ENCODE assay signal across 12 mouse cellular contexts in genomic region chr1:52799772-52800171, GRCm38 (mm10). TPM values are rescaled to one million over a fixed set of nuclear protein-coding genes. Genes with fewer than 3 reads are reported as not detected.
DNase-seq lines count a peak whose midpoint lies in the region; ATAC-seq lines count a peak whose summit lies in the region.
"Had no signal": no experiment of that assay in that cellular context is flagged by ENCODE, and none has a peak within 500 bp of the region (broad histone marks: within the 10 kb centered on the region; RNA-seq: fewer than 3 reads in every experiment).

No protein-coding gene starts in this region.

- H3K4me1 ChIP-seq in heart, embryonic 13.5 days = peaks cover 35% of the 10 kb centered on the region
- peaks cover 23% of the 10 kb centered on the region for H3K4me1 ChIP-seq in heart, embryonic 10.5 days
- peaks cover 4% of the 10 kb centered on the region for H3K4me1 ChIP-seq in lung, embryonic 16.5 days (replicated peaks; ENCODE audit: control insufficient read depth, insufficient read depth, low read length)
- peaks cover 11% of the 10 kb centered on the region; the same call in 1 of the 2 replicates for H3K4me1 ChIP-seq in stomach, embryonic 15.5 days
- H3K4me1 ChIP-seq: neural tube, embryonic 12.5 days had no signal

- peak overlapping the region; percentile 47; the same call in 1 of the 2 replicates for H3K9ac ChIP-seq in heart, embryonic 13.5 days
- H3K9ac ChIP-seq in lung, embryonic 16.5 days (ENCODE audit: low read length) = no peak overlapping the region
- H3K9ac ChIP-seq in stomach, embryonic 15.5 days = no peak overlapping the region
- H3K9ac ChIP-seq: liver, embryonic 13.5 days; neural tube, embryonic 12.5 days had no signal

- peaks cover 19% of the 10 kb centered on the region for H3K36me3 ChIP-seq in heart, embryonic 13.5 days
- peaks cover under 1% of the 10 kb centered on the region; the same call in 1 of the 2 replicates for H3K36me3 ChIP-seq in heart, embryonic 10.5 days
- H3K36me3 ChIP-seq in lung, embryonic 16.5 days (ENCODE audit: control insufficient read depth, insufficient read depth, low read length) = no peaks in the 10 kb centered on the region
- H3K36me3 ChIP-seq in stomach, embryonic 15.5 days = no peaks in the 10 kb centered on the region
- H3K36me3 ChIP-seq: liver, embryonic 13.5 days; neural tube, embryonic 12.5 days had no signal

- 21% methylated on average over 5 of the region's 5 CpGs for WGBS in heart, embryonic 13.5 days
- 35% methylated on average over 5 of the region's 5 CpGs for WGBS in heart, embryonic 10.5 days
- WGBS in lung, embryonic 16.5 days = 50% methylated on average over 5 of the region's 5 CpGs
- WGBS in stomach, embryonic 15.5 days = 46% methylated on average over 5 of the region's 5 CpGs

- no peaks in the 10 kb centered on the region for H3K9me3 ChIP-seq in heart, embryonic 13.5 days
- H3K9me3 ChIP-seq in heart, embryonic 10.5 days = no peaks in the 10 kb centered on the region
- no peaks in the 10 kb centered on the region for H3K9me3 ChIP-seq in lung, embryonic 16.5 days (ENCODE audit: control insufficient read depth, low read length)
- no peaks in the 10 kb centered on the region for H3K9me3 ChIP-seq in stomach, embryonic 15.5 days
- H3K9me3 ChIP-seq: liver, embryonic 13.5 days; neural tube, embryonic 12.5 days had no signal

- no peak for DNase-seq in heart, embryonic 10.5 days (ENCODE audit: low spot score)
- no peak for DNase-seq in lung, postnatal 10 days
- DNase-seq in cerebellum, adult 9-11 months = peak; percentile 47
- no peak for DNase-seq in adrenal gland, postnatal 14 days
- no peak for DNase-seq in frontal cortex, postnatal 25 days (ENCODE audit: low spot score in 2 of 2)
- DNase-seq: kidney, postnatal 10 days; liver, embryonic 13.5 days had no signal

- no peak for ATAC-seq in heart, embryonic 13.5 days (ENCODE audit: extremely low read depth, insufficient number of reproducible peaks, low FRiP score, low TSS enrichment)
- ATAC-seq in lung, embryonic 16.5 days (ENCODE audit: low read depth) = 0 out of 2 replicates have a peak, but pooled peaks have one; percentile 26
- no peak for ATAC-seq in stomach, embryonic 15.5 days (ENCODE audit: insufficient read depth, low FRiP score, low read depth)
- ATAC-seq: forebrain, embryonic 16.5 days had no signal

- H3K27me3 ChIP-seq in heart, embryonic 13.5 days (replicated peaks) = no peaks in the 10 kb centered on the region
- H3K27me3 ChIP-seq in heart, embryonic 10.5 days (ENCODE audit: insufficient read depth, poor library complexity, severe bottlenecking) = no peaks in the 10 kb centered on the region
- H3K27me3 ChIP-seq in lung, embryonic 16.5 days (ENCODE audit: control insufficient read depth, insufficient read depth, low read depth, low read length) = no peaks in the 10 kb centered on the region
- H3K27me3 ChIP-seq in stomach, embryonic 15.5 days (replicated peaks) = no peaks in the 10 kb centered on the region
- H3K27me3 ChIP-seq: liver, embryonic 13.5 days; neural tube, embryonic 12.5 days had no signal

- 0 out of 2 replicates have a peak overlapping the region, but pooled peaks have one; percentile 6 for H3K4me3 ChIP-seq in heart, embryonic 13.5 days
- no peak overlapping the region for H3K4me3 ChIP-seq in heart, embryonic 10.5 days
- no peak overlapping the region for H3K4me3 ChIP-seq in lung, embryonic 16.5 days (ENCODE audit: low read length)
- H3K4me3 ChIP-seq in stomach, embryonic 15.5 days (replicated peaks) = no peak overlapping the region
- H3K4me3 ChIP-seq: liver, embryonic 13.5 days; neural tube, embryonic 12.5 days had no signal

- H3K4me2 ChIP-seq in heart, embryonic 13.5 days = peak overlapping the region; percentile 51
- no peak overlapping the region for H3K4me2 ChIP-seq in lung, embryonic 16.5 days (ENCODE audit: low read depth, low read length)
- peak overlapping the region; percentile 29; the same call in 1 of the 2 replicates for H3K4me2 ChIP-seq in stomach, embryonic 15.5 days
- H3K4me2 ChIP-seq: neural tube, embryonic 12.5 days had no signal

- peak overlapping the region; percentile 72 for H3K27ac ChIP-seq in heart, embryonic 13.5 days (replicated peaks)
- H3K27ac ChIP-seq in heart, embryonic 10.5 days = no peak overlapping the region
- H3K27ac ChIP-seq in lung, embryonic 16.5 days (ENCODE audit: low read length) = no peak overlapping the region
- H3K27ac ChIP-seq in stomach, embryonic 15.5 days = peak overlapping the region; percentile 51; the same call in 1 of the 2 replicates
- H3K27ac ChIP-seq: neural tube, embryonic 12.5 days had no signal

RNA-seq across cellular contexts. Expression of gene Inpp1, which starts 17.7 kb away (rescaled TPM):
- polyA plus RNA-seq in heart, embryonic 13.5 days (2015; fragmentation: Nextera tagmentation; extraction: Ambion mirVana) = 18.4 and 18.6 TPM in 2 replicates
- polyA plus RNA-seq in heart, embryonic 10.5 days (2016; fragmentation: Nextera tagmentation; extraction: Ambion mirVana) = 13.8 and 15.5 TPM in 2 replicates
- 12.8 and 14.8 TPM in 2 replicates for polyA plus RNA-seq in lung, embryonic 16.5 days (2015; fragmentation: Nextera tagmentation; extraction: Ambion mirVana)
- polyA plus RNA-seq in stomach, embryonic 15.5 days (2015; fragmentation: Nextera tagmentation; extraction: Ambion mirVana) = 15.9 and 19.8 TPM in 2 replicates
- 33.2 and 36.4 TPM in 2 replicates for total RNA-seq in adrenal gland, postnatal 14 days (2021)

RNA-seq across cellular contexts. Expression of gene Hibch, which starts 45.0 kb away (rescaled TPM):
- polyA plus RNA-seq in heart, embryonic 13.5 days (2015; fragmentation: Nextera tagmentation; extraction: Ambion mirVana) = 30.0 and 30.9 TPM in 2 replicates
- polyA plus RNA-seq in heart, embryonic 10.5 days (2016; fragmentation: Nextera tagmentation; extraction: Ambion mirVana) = 28.4 and 30.4 TPM in 2 replicates
- polyA plus RNA-seq in lung, embryonic 16.5 days (2015; fragmentation: Nextera tagmentation; extraction: Ambion mirVana) = 20.6 and 20.8 TPM in 2 replicates
- polyA plus RNA-seq in stomach, embryonic 15.5 days (2015; fragmentation: Nextera tagmentation; extraction: Ambion mirVana) = 22.3 and 25.2 TPM in 2 replicates
- 109 and 120 TPM in 2 replicates for total RNA-seq in adrenal gland, postnatal 14 days (2021)

Comparison
In these comparisons a context has a peak if more than half of its experiments do, and no peak if none do; other contexts are left out.
1. H3K27ac ChIP-seq: peak in heart, embryonic 13.5 days (single experiment) and stomach, embryonic 15.5 days (single experiment); none in heart, embryonic 10.5 days (single experiment) and lung, embryonic 16.5 days (single experiment).